Mouse (Mus musculus) heart, embryonic 13.5 days (tissue): ENCODE measurements around the gene Cpne2. TPM values are rescaled to one million over a fixed set of nuclear protein-coding genes. Genes with fewer than 3 reads are reported as not detected.
A peak's percentile ranks its signal among the peaks of the same experiment; 100 is the strongest.

Experiments
- ATAC-seq: fragments of 200-750 bp; cut with Nextera tagmentation; 2 replicates; pipeline ENCODE4 v1.8.0; 2017; ENCODE audit warnings: moderate TSS enrichment; ENCODE audit not compliant: insufficient number of reproducible peaks, low FRiP score, low TSS enrichment; ENCODE audit errors: extremely low read depth
- H3K27ac ChIP-seq: fragments of 300-500 bp; sonication (generic); replicated peaks from 2 replicates; pipeline ENCODE4 v1.5.1; 2015; ENCODE audit warnings: moderate library complexity, mild to moderate bottlenecking, inconsistent platforms
- H3K27me3 ChIP-seq: fragments of 300-500 bp; sonication (generic); replicated peaks from 2 replicates; pipeline ENCODE4 v1.6.1; 2015; ENCODE audit warnings: mild to moderate bottlenecking, inconsistent platforms
- H3K36me3 ChIP-seq: fragments of 300-500 bp; sonication (generic); 2 replicates; pipeline ENCODE4 v1.6.1; 2015; ENCODE audit warnings: mild to moderate bottlenecking, inconsistent platforms
- H3K4me1 ChIP-seq: fragments of 300-500 bp; sonication (generic); 2 replicates; pipeline ENCODE4 v1.6.1; 2015; ENCODE audit warnings: inconsistent platforms
- H3K4me2 ChIP-seq: fragments of 300-500 bp; sonication (generic); 2 replicates; pipeline ENCODE4 v1.6.1; 2015; ENCODE audit warnings: inconsistent platforms, mild to moderate bottlenecking, moderate library complexity
- H3K4me3 ChIP-seq: fragments of 300-500 bp; sonication (generic); 2 replicates; pipeline ENCODE4 v1.5.1; 2015; ENCODE audit warnings: moderate library complexity, mild to moderate bottlenecking, inconsistent platforms
- H3K9ac ChIP-seq: fragments of 300-500 bp; sonication (generic); 2 replicates; pipeline ENCODE4 v1.6.1; 2015; ENCODE audit warnings: inconsistent platforms, mild to moderate bottlenecking, moderate library complexity
- H3K9me3 ChIP-seq: fragments of 300-500 bp; sonication (generic); 2 replicates; pipeline ENCODE4 v1.6.1; 2016; ENCODE audit warnings: inconsistent platforms
- WGBS: fragments of 180-500 bp; shearing (Covaris S2); methylation state at CpG from one replicate; pipeline ENCODE4 v1.1.7; 2015; ENCODE audit warnings: mixed read lengths; 5-methylcytosine and 5-hydroxymethylcytosine counted together
- polyA plus RNA-seq: library from polyadenylated mRNA; unstranded; fragments of >200 nt; fragmentation: Nextera tagmentation; extraction: Ambion mirVana; gene quantifications from 2 replicates; pipeline ENCODE4 v1.2.1, GENCODE M21; 2015

The Cpne2 gene
- polyA plus RNA-seq, 1 experiment from 2014 or later: 6.1 TPM

DNA sequence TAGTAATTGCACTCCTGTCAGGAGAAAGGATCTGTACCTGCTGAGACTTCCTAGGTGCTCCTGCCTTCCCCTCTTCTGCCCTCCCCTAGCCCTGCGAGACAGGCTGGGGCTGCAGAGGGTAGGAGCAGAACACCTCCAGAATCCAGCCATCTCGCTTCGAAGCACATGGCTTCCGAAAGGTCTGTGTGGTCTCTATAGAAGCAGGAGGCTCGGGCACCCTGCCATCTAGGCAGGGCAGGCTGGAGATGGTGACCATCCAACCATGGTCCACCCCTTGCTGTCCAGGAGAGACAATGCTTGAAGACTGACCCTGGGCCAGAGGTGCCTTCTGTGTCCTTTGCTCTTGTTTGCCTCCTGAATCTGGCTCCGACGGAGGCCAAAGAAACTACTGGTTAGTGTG lies 2.8 kb downstream of the Cpne2 start:
- Histone ChIP-seq H3K9ac (no peak overlapping the region), H3K36me3 (no peaks in the 10 kb centered on the region), H3K9me3 (no peaks in the 10 kb centered on the region), H3K27ac (no peak overlapping the region), H3K4me3 (no peak overlapping the region), H3K4me1 (peaks cover 39% of the 10 kb centered on the region), H3K4me2 (no peak overlapping the region), H3K27me3 (peaks cover 69% of the 10 kb centered on the region)
- ATAC-seq: no peak
- WGBS: 69% methylated on average over 7 of the region's 7 CpGs

DNA sequence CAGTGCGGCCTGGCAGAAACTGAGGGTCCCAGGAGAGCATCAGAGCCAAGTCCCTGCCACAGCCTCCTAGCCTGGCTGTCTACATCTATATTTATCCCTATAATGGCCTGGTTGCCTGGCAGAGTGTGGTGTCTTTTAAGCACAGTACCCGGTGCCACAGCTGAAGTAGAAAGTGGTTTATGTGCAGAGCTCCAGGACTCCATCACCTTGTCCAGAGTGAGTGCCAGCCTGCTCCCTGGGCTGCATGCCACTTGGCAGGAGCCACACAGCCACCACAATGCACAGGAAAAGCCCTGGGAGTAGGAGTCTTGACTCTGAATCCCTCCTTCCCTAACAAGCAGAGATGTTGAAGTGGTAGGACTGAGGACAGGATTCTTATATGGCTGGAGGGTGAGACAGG lies 4.7 kb downstream of the Cpne2 start:
- no peak for ATAC-seq
- no peak overlapping the region for H3K27ac ChIP-seq
- H3K36me3 ChIP-seq: no peaks in the 10 kb centered on the region
- no peak overlapping the region for H3K4me3 ChIP-seq
- peaks cover 53% of the 10 kb centered on the region for H3K27me3 ChIP-seq
- H3K4me2 ChIP-seq: no peak overlapping the region
- H3K9me3 ChIP-seq: no peaks in the 10 kb centered on the region
- H3K9ac ChIP-seq: no peak overlapping the region
- 64% methylated on average over 2 of the region's 2 CpGs for WGBS
- peaks cover 33% of the 10 kb centered on the region for H3K4me1 ChIP-seq

DNA sequence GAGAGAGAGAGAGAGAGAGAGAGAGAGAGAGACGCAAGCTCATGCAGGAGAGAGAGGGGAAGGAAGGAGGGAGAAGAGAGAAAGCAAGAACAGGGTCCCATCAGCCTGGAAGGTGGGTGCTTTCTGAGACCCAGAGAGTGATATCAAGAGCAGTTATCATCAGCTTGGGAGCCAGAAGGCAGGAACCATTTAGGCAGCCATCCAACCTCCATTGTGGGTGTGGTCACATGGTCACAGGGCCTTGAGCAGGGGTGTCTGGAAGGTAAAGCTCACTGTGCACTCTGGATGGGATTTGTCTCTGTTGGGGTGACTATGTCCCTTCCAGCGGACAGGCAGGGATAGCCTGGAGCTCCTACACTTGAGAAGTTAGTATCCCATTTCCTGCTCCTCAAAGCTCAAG lies 7.2 kb downstream of the Cpne2 start:
- ATAC-seq: no peak

DNA sequence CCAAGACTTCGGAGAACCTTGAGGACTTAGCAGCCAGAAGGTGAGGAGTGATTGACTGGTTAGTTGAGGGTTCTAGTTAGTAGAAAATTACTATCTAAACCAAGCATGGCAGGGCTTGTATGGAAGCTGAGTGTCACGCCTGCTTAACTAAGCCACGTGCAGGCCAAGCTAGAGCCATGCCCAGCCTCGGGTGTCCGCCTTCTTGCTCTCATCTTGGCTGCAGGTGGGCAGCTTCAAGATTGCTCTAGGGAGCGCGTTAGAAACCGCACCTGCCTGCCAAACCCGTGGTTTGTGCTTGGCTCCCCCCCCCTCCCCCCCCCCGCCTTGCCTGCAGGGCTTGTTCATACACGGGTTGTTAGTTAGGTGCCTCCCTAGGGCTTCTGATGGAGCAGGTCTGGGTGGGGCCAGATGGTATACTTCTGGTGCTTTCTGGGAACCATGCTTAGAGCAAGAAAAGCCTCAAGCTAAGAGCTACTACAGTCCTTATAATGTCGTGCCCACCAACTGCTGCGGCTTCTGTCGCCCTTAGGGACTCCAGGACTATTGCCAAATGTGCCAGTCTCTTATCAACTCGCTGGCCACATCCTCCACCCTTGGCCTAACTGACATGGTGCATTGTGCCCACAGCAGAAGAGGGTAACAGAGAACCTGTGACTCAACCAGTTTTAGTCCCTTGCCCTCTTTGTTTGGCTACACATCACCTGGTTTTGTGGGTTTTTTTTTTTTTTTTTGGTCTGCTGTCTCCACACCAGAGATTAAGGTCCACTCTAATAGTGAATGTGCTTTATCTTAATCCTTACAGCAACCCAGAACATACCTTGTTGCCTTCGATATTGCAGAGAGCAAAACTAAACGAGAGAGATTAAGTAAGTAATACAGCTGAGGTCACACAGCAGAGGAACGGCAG lies 8.4 kb downstream of the Cpne2 start:
- Histone ChIP-seq H3K27ac (no peak overlapping the region), H3K9ac (no peak overlapping the region), H3K9me3 (no peaks in the 10 kb centered on the region), H3K4me1 (peaks cover 5% of the 10 kb centered on the region; the same call in 1 of the 2 replicates), H3K27me3 (peaks cover 16% of the 10 kb centered on the region; the same call in 1 of the 2 replicates), H3K36me3 (no peaks in the 10 kb centered on the region), H3K4me2 (no peak overlapping the region), H3K4me3 (no peak overlapping the region)
- 69% methylated on average over 18 of the region's 18 CpGs for WGBS
- no peak for ATAC-seq

More for the DNA sequence above, 7.2 kb downstream of the Cpne2 start:
- Histone ChIP-seq H3K36me3 (no peaks in the 10 kb centered on the region), H3K4me3 (no peak overlapping the region), H3K9me3 (no peaks in the 10 kb centered on the region), H3K4me2 (no peak overlapping the region), H3K9ac (no peak overlapping the region), H3K27me3 (peaks cover 28% of the 10 kb centered on the region), H3K27ac (no peak overlapping the region), H3K4me1 (peaks cover 12% of the 10 kb centered on the region)
- 75% methylated on average over 1 of the region's 2 CpGs for WGBS

DNA sequence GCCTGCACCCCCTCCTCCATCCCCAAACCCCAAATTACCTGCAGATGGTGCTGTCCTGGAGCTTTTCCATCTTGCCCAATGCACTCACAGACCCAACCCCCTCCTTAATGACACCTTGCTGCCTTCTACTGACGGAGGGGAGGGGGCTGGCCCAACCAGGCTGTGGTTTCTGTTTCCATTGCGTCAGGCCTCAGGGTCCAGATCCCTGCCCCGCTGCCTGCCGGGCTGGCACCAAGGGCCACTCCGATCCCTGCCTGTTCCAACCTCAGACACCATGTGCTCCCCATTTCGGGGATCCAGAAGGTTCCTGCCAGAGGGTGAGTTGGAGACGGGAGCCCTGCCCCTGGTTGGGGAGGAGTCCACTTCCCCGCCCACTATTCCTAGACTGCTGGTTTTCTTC lies 11.2 kb downstream of the Cpne2 start:
- Histone ChIP-seq H3K9ac (no peak overlapping the region), H3K4me1 (peaks cover 5% of the 10 kb centered on the region; the same call in 1 of the 2 replicates), H3K27ac (no peak overlapping the region), H3K4me2 (no peak overlapping the region), H3K4me3 (no peak overlapping the region), H3K27me3 (no peaks in the 10 kb centered on the region), H3K36me3 (no peaks in the 10 kb centered on the region), H3K9me3 (no peaks in the 10 kb centered on the region)
- no peak for ATAC-seq
- 62% methylated on average over 8 of the region's 8 CpGs for WGBS

DNA sequence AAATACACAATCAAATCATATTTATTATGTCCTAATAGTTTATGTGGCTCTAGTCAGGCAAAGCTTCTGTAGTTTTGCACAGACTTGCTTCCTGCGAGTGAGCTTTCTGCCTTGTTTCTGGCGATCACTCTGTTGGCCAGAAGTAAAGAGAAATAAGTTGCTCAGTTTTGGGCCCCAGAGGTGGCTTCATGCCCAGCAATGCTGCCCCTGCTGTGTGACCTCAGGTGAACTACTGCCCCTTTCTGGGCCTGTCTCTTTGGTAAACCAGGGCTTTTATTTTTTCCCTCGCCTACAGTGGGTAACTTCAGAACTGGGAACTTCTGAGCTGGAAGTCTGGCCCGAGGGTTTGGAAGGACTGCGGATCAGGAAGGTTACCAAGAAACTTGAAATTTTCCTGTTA lies 16.3 kb downstream of the Cpne2 start:
- no peak for ATAC-seq

DNA sequence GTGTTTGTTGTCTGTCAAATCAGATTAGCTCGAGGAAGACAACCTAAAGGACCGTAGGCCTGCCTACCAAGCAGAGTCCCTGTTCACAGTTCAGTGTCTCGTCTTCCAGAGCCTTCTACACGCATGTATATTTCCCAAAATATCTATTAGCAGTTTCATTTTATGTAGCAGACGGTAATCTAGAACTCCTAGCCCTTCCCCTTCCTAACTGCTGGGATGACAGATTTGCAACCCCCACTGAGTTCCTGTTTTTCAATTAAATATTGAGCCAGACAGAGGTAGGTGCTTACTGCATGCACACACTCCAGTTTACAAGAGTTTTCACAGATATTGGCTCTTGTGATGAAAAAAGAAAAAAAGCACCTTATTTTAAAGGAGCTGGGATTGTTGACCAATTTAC lies 16.7 kb downstream of the Cpne2 start:
- H3K4me3 ChIP-seq: no peak overlapping the region
- H3K9ac ChIP-seq: no peak overlapping the region
- peak overlapping the region; percentile 24 for H3K27ac ChIP-seq
- H3K27me3 ChIP-seq: 0 out of 2 replicates have a peak, but pooled peaks cover 3% of the 10 kb centered on the region
- H3K9me3 ChIP-seq: no peaks in the 10 kb centered on the region
- H3K4me1 ChIP-seq: peaks cover 28% of the 10 kb centered on the region
- H3K36me3 ChIP-seq: no peaks in the 10 kb centered on the region
- no peak overlapping the region for H3K4me2 ChIP-seq
- no peak for ATAC-seq
- 53% methylated on average over 5 of the region's 5 CpGs for WGBS

More for the DNA sequence above, 16.3 kb downstream of the Cpne2 start:
- Histone ChIP-seq H3K27me3 (0 out of 2 replicates have a peak, but pooled peaks cover 3% of the 10 kb centered on the region), H3K9ac (no peak overlapping the region), H3K4me2 (no peak overlapping the region), H3K9me3 (no peaks in the 10 kb centered on the region), H3K27ac (peak overlapping the region; percentile 24; the same call in 1 of the 2 replicates), H3K4me3 (no peak overlapping the region), H3K4me1 (peaks cover 28% of the 10 kb centered on the region), H3K36me3 (no peaks in the 10 kb centered on the region)
- WGBS: 76% methylated on average over 5 of the region's 5 CpGs

DNA sequence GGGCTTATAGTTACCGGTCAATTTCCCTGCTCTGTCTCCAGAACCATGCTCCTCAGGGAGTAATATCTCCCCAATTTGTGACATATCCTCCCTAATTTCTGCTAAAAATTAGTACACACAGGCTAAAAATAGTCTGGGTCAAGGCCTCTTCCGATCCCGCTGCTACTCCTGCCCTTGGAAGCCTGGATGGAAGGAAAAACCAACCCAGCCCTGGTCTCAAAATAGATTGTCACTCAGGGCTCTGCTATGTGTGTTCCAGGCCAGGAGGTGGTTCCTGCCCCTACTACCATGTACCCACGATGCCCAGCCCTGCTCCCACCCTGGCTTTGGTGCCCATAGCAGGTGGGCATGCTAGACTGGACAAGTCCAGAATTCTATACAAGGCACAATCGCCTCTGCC lies 17.2 kb downstream of the Cpne2 start:
- WGBS: 51% methylated on average over 5 of the region's 5 CpGs
- no peak for ATAC-seq
- Histone ChIP-seq H3K27me3 (0 out of 2 replicates have a peak, but pooled peaks cover 3% of the 10 kb centered on the region), H3K4me1 (peaks cover 28% of the 10 kb centered on the region), H3K9ac (no peak overlapping the region), H3K27ac (peak overlapping the region; percentile 24; the same call in 1 of the 2 replicates), H3K9me3 (no peaks in the 10 kb centered on the region), H3K36me3 (no peaks in the 10 kb centered on the region), H3K4me2 (no peak overlapping the region), H3K4me3 (no peak overlapping the region)

DNA sequence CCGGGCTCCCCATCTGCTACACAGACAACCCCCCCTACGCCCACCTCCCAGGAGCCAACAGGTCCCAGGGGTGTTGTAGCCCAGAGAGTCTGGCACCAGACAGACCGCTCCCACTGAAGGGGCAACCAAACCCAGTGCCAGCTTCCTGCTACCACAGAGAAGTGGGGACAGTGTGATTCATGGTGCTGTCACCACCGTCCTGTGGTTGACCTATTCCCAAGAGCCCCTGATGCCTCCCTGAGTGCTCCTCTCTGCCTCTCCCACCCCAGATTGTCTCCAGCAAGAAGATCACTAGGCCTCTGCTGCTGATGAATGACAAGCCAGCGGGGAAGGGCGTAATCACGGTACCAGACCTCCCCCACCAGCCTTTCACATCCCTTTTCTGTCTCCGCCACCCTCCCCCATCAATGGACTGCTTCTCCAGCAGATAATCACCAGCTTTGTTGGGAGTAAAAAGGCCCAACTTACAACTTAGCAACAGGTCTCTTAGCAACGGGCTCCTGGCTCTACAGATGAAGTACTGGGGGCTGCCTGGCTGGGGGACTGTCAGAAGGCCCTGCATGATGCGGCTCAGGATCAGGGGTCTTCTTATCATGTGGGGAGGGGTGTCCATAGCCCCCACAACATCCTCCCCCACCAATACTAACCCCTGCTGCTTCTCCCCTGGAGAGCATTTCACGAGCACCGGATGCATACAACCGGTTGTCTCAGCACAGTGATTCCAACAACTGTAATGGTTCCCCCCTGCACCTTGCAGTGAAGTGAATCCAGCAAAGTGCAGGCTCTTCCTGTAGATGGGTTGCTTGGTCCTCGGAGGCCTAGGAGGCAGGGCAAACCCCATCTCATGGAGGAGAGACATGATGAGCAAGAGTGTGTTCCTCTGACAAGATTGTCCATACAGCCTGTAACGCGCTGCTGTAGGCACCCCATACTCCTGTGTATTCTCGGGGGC lies 19.0 kb downstream of the Cpne2 start:
- Histone ChIP-seq H3K27me3 (0 out of 2 replicates have a peak, but pooled peaks cover 3% of the 10 kb centered on the region), H3K9ac (no peak overlapping the region), H3K27ac (no peak overlapping the region), H3K4me1 (peaks cover 28% of the 10 kb centered on the region), H3K4me3 (no peak overlapping the region), H3K4me2 (no peak overlapping the region), H3K9me3 (no peaks in the 10 kb centered on the region), H3K36me3 (no peaks in the 10 kb centered on the region)
- no peak for ATAC-seq
- WGBS: 48% methylated on average over 17 of the region's 17 CpGs

DNA sequence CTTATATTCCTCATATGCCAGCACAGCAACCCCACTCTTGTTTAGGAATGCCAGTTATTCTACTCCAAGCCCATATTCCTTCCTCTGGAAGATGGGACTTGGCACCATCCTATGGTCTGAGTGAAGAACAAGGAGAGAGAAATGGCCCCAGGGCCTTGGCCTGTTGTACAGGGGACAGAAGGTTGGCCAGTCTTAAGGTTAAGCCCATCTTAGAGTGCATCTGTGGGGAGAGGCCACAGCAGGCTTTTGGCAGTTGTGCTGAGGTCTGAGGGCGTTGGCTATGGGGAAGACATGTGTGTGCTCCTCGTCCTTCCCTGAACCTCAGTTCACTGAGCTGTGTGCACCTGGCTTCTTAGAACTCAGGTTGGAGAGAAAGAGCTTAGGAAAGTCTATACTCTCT lies 19.9 kb downstream of the Cpne2 start:
- H3K9ac ChIP-seq: no peak overlapping the region
- ATAC-seq: no peak
- H3K4me3 ChIP-seq: no peak overlapping the region
- H3K27me3 ChIP-seq: 0 out of 2 replicates have a peak, but pooled peaks cover 3% of the 10 kb centered on the region
- no peaks in the 10 kb centered on the region for H3K9me3 ChIP-seq
- H3K4me2 ChIP-seq: no peak overlapping the region
- WGBS: 88% methylated on average over 2 of the region's 2 CpGs
- no peaks in the 10 kb centered on the region for H3K36me3 ChIP-seq
- H3K27ac ChIP-seq: no peak overlapping the region
- H3K4me1 ChIP-seq: peaks cover 30% of the 10 kb centered on the region

DNA sequence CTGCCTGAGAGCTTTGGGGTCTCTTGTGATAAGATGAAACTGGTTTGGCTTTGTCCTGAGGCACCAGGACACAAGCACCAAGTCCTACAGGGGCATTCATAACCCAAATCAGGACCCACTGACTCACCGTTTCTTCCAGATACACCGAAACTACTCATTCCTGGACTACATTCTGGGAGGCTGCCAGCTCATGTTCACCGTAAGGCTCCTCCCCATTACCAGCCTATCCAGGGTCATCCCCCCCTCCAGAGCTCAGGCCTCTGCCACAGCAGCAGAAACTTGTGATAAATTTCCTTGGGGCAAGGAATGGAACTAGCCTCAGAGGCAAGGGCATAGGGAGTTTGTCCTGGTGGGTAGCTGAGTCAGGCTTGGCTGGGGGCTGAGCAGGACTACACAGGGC lies 24.5 kb downstream of the Cpne2 start:
- ATAC-seq: no peak
- no peaks in the 10 kb centered on the region for H3K36me3 ChIP-seq
- 63% methylated on average over 3 of the region's 3 CpGs for WGBS

More for the DNA sequence above, 24.5 kb downstream of the Cpne2 start:
- Histone ChIP-seq H3K4me3 (no peak overlapping the region), H3K27me3 (0 out of 2 replicates have a peak, but pooled peaks cover 3% of the 10 kb centered on the region), H3K9me3 (no peaks in the 10 kb centered on the region), H3K4me1 (0 out of 2 replicates have a peak, but pooled peaks cover 2% of the 10 kb centered on the region), H3K27ac (no peak overlapping the region), H3K9ac (no peak overlapping the region; the same call in 1 of the 2 replicates), H3K4me2 (no peak overlapping the region)
